Mouse (Mus musculus) cerebellum, adult 2 months (tissue): ENCODE measurements at regions not wholly inside any gene's neighbourhood (a gene's known extent, or its start where the extent isn't known, plus 50 kb on each side); places are given as distances from the start of the nearest gene placed in this dataset.

Source experiments
- DNase-seq, 2 experiments: peaks; one replicate each; pipeline ENCODE4 v3.0.0; 2021
- H3K27ac ChIP-seq: fragments of 200-500 bp; 2 replicates; pipeline ENCODE4 v1.5.1; 2012; ENCODE audit warnings: low read length, control low read depth, inconsistent platforms; ENCODE audit not compliant: insufficient read depth
- H3K27me3 ChIP-seq: fragments of 200-500 bp; 2 replicates; pipeline ENCODE4 v1.6.1; 2012; ENCODE audit warnings: inconsistent platforms, mild to moderate bottlenecking, low read length, moderate library complexity; ENCODE audit not compliant: control insufficient read depth, insufficient read depth
- H3K4me1 ChIP-seq: fragments of 200-500 bp; 2 replicates; pipeline ENCODE4 v1.6.1; 2011; ENCODE audit warnings: low read length; ENCODE audit not compliant: control insufficient read depth, insufficient read depth
- H3K4me3 ChIP-seq: fragments of 200-500 bp; replicated peaks from 2 replicates; pipeline ENCODE3; 2011; ENCODE audit warnings: mild to moderate bottlenecking, low read depth, low read length, control low read depth; ENCODE audit not compliant: insufficient read depth
- CTCF ChIP-seq: fragments of 200-500 bp; IDR thresholded peaks from 2 replicates; pipeline ENCODE4 v1.5.1; 2011; ENCODE audit warnings: low read depth, mild to moderate bottlenecking, control low read depth, low read length, moderate library complexity, borderline replicate concordance; ENCODE audit not compliant: insufficient read depth
- POLR2A ChIP-seq: fragments of 200-500 bp; IDR thresholded peaks from 2 replicates; pipeline ENCODE4 v1.6.1; 2011; ENCODE audit warnings: low read length, control low read depth, borderline replicate concordance; ENCODE audit not compliant: insufficient read depth
- WGBS: fragments of 180-500 bp; shearing (Covaris S2); methylation state at CpG from one replicate; pipeline ENCODE4 v1.1.7; 2018; 5-methylcytosine and 5-hydroxymethylcytosine counted together

DNA sequence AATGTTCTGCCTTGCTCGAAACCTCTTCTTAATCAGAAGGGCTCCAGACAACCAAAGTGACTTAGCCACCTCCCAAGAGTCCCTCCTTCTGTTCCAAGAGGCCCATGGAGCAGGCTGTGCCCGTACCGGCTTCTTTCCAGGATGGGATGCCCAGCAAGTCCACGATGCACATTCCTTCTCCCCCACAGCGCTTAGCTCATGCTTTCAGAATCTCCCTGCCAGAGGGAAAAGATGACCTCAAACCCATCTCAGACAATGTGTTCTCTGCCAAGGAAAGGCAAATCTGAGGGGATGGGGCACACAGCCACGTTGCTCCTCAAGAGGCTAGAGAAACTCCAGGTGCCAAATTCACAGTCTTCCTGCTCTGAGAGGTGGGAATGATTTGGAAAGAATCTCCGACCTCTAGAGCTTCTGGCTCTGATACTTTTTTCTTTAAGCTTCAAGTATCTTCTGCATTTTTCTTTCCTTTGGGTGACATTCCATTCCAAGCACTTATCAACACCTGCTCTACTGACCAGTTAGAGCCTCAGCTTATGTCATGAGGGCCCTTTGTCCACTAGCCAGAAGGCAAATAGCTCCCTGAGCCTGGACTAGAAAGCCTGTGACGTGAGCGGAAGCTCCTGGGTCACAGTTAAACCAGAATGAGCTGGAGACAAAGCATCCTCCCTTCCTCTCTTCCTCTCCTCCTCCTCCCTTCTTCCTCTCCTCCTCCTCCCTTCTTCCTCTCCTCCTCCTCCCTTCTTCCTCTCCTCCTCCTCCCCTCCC lies 110.9 kb downstream of the Banf2 start:
- 36% methylated on average over 9 of the region's 9 CpGs for WGBS
- peak in 1 of 2 experiments; percentile 14 for DNase-seq
- H3K27me3 ChIP-seq, result no peaks in the 10 kb centered on the region
- H3K4me1 ChIP-seq, result peaks cover 9% of the 10 kb centered on the region
- H3K4me3 ChIP-seq, result no peak overlapping the region
- H3K27ac ChIP-seq, result no peak overlapping the region
- TF ChIP-seq CTCF, result no peak
- no peak for TF ChIP-seq POLR2A

- Histone ChIP-seq H3K27me3 (no peaks in the 10 kb centered on the region), H3K4me3 (no peak overlapping the region), H3K27ac (no peak overlapping the region), H3K4me1 (peaks cover 9% of the 10 kb centered on the region)
- peak; percentile 16 to 55 for DNase-seq
- WGBS, result 33% methylated on average over 5 of the region's 5 CpGs
- TF ChIP-seq CTCF, result no peak
- TF ChIP-seq POLR2A, result no peak
Measured at GRCm38 (mm10) chr2:144144486-144145136, 111.8 kb downstream of the Banf2 start.

GRCm38 (mm10) chr2:144156456-144157211 lies 113.8 kb upstream of the Mgme1 start:
- Histone ChIP-seq H3K27me3 (no peaks in the 10 kb centered on the region), H3K4me3 (no peak overlapping the region), H3K27ac (no peak overlapping the region), H3K4me1 (no peaks in the 10 kb centered on the region; the same call in 1 of the 2 replicates)
- TF ChIP-seq POLR2A (no peak), CTCF (no peak)
- 61% methylated on average over 7 of the region's 7 CpGs for WGBS
- no peak for DNase-seq

DNA sequence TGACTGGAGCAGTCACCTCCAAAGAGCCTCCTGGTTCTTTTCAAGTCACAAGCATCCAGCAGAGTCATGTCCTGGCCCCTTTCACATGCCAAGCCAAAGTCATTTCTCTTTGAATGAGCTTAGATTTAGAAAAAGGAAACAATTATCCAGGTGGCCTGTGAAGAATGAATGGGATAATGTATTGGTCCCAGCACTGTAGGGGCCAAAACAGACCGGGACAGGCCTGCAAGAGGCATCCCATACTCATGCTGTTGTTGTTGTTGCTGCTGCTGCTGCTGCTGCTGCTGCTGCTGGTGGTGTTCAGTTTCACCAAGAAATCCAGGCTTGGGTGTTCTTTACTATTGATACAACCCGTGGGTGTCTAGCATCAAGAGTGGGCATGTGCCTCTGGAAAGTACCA lies 113.1 kb upstream of the Mgme1 start:
- DNase-seq, result no peak
- 40% methylated on average over 2 of the region's 2 CpGs for WGBS
- TF ChIP-seq CTCF, result no peak
- no peak for TF ChIP-seq POLR2A
- Histone ChIP-seq H3K4me1 (no peaks in the 10 kb centered on the region; the same call in 1 of the 2 replicates), H3K4me3 (no peak overlapping the region), H3K27me3 (no peaks in the 10 kb centered on the region), H3K27ac (no peak overlapping the region)

GRCm38 (mm10) chr2:144158256-144158655 lies 112.2 kb upstream of the Mgme1 start:
- no peak overlapping the region for H3K4me3 ChIP-seq
- WGBS, result 65% methylated on average over 8 of the region's 8 CpGs
- TF ChIP-seq POLR2A (no peak), CTCF (no peak)
- no peaks in the 10 kb centered on the region for H3K27me3 ChIP-seq
- no peak for DNase-seq
- no peaks in the 10 kb centered on the region; the same call in 1 of the 2 replicates for H3K4me1 ChIP-seq
- H3K27ac ChIP-seq, result no peak overlapping the region

DNA sequence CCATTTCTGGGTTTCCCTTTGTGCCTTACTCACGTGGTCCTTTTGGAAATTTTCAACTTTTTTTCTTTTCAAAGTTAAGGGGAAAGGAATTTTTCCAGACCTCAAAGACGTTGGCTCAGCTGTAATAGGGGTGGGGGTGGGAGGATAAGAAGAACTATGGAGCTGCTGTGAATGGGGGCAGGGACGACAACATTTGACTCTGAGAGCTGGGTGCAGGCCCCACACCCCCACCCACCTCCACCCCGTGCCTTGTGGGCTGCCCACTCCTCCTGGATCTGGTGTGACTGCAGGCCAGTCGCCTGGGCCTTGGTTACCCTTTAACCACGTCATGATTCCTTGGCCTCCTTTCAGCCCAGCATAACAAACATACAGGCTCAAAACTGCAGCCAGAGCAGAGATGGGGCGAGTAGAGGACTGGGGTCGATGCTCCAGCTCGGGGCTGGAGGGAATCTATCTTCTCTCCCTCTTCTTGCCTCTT lies 110.6 kb upstream of the Mgme1 start:
- no peak overlapping the region for H3K27ac ChIP-seq
- no peak overlapping the region for H3K4me3 ChIP-seq
- WGBS, result 56% methylated on average over 9 of the region's 9 CpGs
- no peaks in the 10 kb centered on the region for H3K27me3 ChIP-seq
- H3K4me1 ChIP-seq, result no peaks in the 10 kb centered on the region; the same call in 1 of the 2 replicates
- TF ChIP-seq POLR2A (no peak), CTCF (no peak)
- DNase-seq, result no peak

DNA sequence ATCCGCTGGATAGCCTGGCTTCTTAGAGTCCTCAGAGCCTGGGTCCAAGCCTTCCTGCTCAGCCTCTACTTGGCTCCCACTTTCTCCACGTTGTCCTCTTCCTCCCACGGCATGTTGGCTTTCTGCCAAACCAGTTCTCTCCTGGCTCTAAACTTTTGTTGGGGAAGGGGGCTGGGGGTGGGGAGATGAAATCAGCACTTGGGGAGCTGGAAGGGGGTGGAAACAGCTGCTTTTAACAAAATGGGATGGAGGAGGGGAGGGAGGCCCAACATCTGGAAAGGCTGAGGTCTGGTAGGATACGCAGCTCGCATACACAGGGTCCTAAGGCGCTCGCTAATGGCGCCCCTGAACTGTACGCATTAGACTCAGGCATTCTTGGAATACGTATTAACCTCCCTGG lies 110.0 kb upstream of the Mgme1 start:
- WGBS, result 70% methylated on average over 10 of the region's 10 CpGs
- Histone ChIP-seq H3K4me1 (no peaks in the 10 kb centered on the region; the same call in 1 of the 2 replicates), H3K27me3 (no peaks in the 10 kb centered on the region), H3K27ac (no peak overlapping the region), H3K4me3 (no peak overlapping the region)
- TF ChIP-seq POLR2A, result no peak
- TF ChIP-seq CTCF, result no peak
- DNase-seq, result no peak
